Mouse (Mus musculus) lung, embryonic 14.5 days (tissue): ENCODE measurements around the gene Mcoln3. TPM values are rescaled to one million over a fixed set of nuclear protein-coding genes. Genes with fewer than 3 reads are reported as not detected.

Experiments
- ATAC-seq: fragments of 200-750 bp; cut with Nextera tagmentation; 2 replicates; pipeline ENCODE4 v1.8.0; 2017; ENCODE audit warnings: mild to moderate bottlenecking, moderate TSS enrichment, moderate library complexity; ENCODE audit not compliant: insufficient read depth
- DNase-seq: peaks from one replicate; pipeline ENCODE4 v3.0.0-alpha.2; 2015
- H3K27ac ChIP-seq: fragments of 300-500 bp; sonication (generic); 2 replicates; pipeline ENCODE4 v1.5.1; 2014; ENCODE audit warnings: low read depth, mild to moderate bottlenecking, moderate library complexity
- H3K27me3 ChIP-seq: fragments of 300-500 bp; sonication (generic); 2 replicates; pipeline ENCODE4 v1.6.1; 2014; ENCODE audit warnings: low read length, control low read depth; ENCODE audit not compliant: insufficient read depth
- H3K36me3 ChIP-seq: fragments of 300-500 bp; sonication (generic); 2 replicates; pipeline ENCODE4 v1.6.1; 2014; ENCODE audit warnings: control low read depth; ENCODE audit not compliant: insufficient read depth
- H3K4me1 ChIP-seq: fragments of 300-500 bp; sonication (generic); 2 replicates; pipeline ENCODE4 v1.6.1; 2014; ENCODE audit warnings: antibody characterized with exemption, control low read depth; ENCODE audit not compliant: insufficient read depth
- H3K4me2 ChIP-seq: fragments of 300-500 bp; sonication (generic); 2 replicates; pipeline ENCODE4 v1.6.1; 2014; ENCODE audit warnings: mild to moderate bottlenecking
- H3K4me3 ChIP-seq: fragments of 300-500 bp; sonication (generic); 2 replicates; pipeline ENCODE4 v1.5.1; 2014; ENCODE audit warnings: low read depth, low read length
- H3K9ac ChIP-seq: fragments of 300-500 bp; sonication (generic); 2 replicates; pipeline ENCODE4 v1.6.1; 2014
- H3K9me3 ChIP-seq: fragments of 300-500 bp; sonication (generic); 2 replicates; pipeline ENCODE4 v1.6.1; 2016; ENCODE audit warnings: low read depth, low read length, control low read depth
- CTCF ChIP-seq: IDR thresholded peaks from 2 replicates; pipeline ENCODE4 v1.5.1; 2016; ENCODE audit warnings: antibody characterized with exemption, low read depth
- WGBS: fragments of 180-500 bp; shearing (Covaris S2); extraction: QIAGEN DNeasy Blood & Tissue Kit; methylation state at CpG from one replicate; pipeline ENCODE4 v1.1.7; 2014; 5-methylcytosine and 5-hydroxymethylcytosine counted together
- polyA plus RNA-seq: library from polyadenylated mRNA; unstranded; fragments of >200 nt; fragmentation: Nextera tagmentation; extraction: Ambion mirVana; gene quantifications from 2 replicates; pipeline ENCODE4 v1.2.1, GENCODE M21; 2014

Mcoln3 gene
- polyA plus RNA-seq, 1 experiment from 2014 or later = 1.0 TPM

- Histone ChIP-seq H3K36me3 (no peaks in the 10 kb centered on the region), H3K4me3 (no peak overlapping the region), H3K9ac (no peak overlapping the region), H3K4me1 (no peaks in the 10 kb centered on the region), H3K27ac (no peak overlapping the region), H3K9me3 (no peaks in the 10 kb centered on the region), H3K4me2 (no peak overlapping the region), H3K27me3 (no peaks in the 10 kb centered on the region)
- 82% methylated on average over 4 of the region's 4 CpGs for WGBS
- no peak for TF ChIP-seq CTCF
- ATAC-seq = no peak
- DNase-seq = no peak
Measured at GRCm38 (mm10) chr3:146097861-146098260, 19.4 kb upstream of the Mcoln3 start.

GRCm38 (mm10) chr3:146099925-146100324 lies 17.3 kb upstream of the Mcoln3 start:
- no peak for TF ChIP-seq CTCF
- no peak for ATAC-seq
- DNase-seq = no peak
- Histone ChIP-seq H3K9me3 (no peaks in the 10 kb centered on the region), H3K27ac (no peak overlapping the region), H3K36me3 (no peaks in the 10 kb centered on the region), H3K4me1 (no peaks in the 10 kb centered on the region), H3K4me2 (no peak overlapping the region), H3K9ac (no peak overlapping the region), H3K4me3 (no peak overlapping the region), H3K27me3 (no peaks in the 10 kb centered on the region)

- Histone ChIP-seq H3K27me3 (peaks cover 4% of the 10 kb centered on the region; the same call in 1 of the 2 replicates), H3K27ac (no peak overlapping the region), H3K9ac (no peak overlapping the region), H3K4me3 (no peak overlapping the region), H3K4me2 (no peak overlapping the region), H3K36me3 (no peaks in the 10 kb centered on the region), H3K9me3 (0 out of 2 replicates have a peak, but pooled peaks cover 3% of the 10 kb centered on the region), H3K4me1 (no peaks in the 10 kb centered on the region)
- DNase-seq (no peak), ATAC-seq (no peak)
- 57% methylated on average over 6 of the region's 6 CpGs for WGBS
- TF ChIP-seq CTCF = peak; percentile 30; the same call in 1 of the 2 replicates
Measured at GRCm38 (mm10) chr3:146102049-146102448, 15.2 kb upstream of the Mcoln3 start.

GRCm38 (mm10) chr3:146107116-146107849 lies 10.0 kb upstream of the Mcoln3 start:
- DNase-seq = peak; percentile 64
- peak overlapping the region; percentile 33; the same call in 1 of the 2 replicates for H3K9ac ChIP-seq

GRCm38 (mm10) chr3:146107921-146108571 lies 9.2 kb upstream of the Mcoln3 start, which contains the start of gene Wdr63:
TSS of gene Wdr63 (minus strand) at chr3:146108130.
- peak; percentile 96 for ATAC-seq

More at GRCm38 (mm10) chr3:146107116-146107849, 10.0 kb upstream of the Mcoln3 start:
- Histone ChIP-seq H3K27ac (no peak overlapping the region), H3K4me1 (no peaks in the 10 kb centered on the region), H3K9me3 (0 out of 2 replicates have a peak, but pooled peaks cover 3% of the 10 kb centered on the region), H3K4me2 (peak overlapping the region; percentile 94), H3K36me3 (no peaks in the 10 kb centered on the region), H3K27me3 (peaks cover 4% of the 10 kb centered on the region; the same call in 1 of the 2 replicates), H3K4me3 (peak overlapping the region; percentile 44)
- ATAC-seq = peak; percentile 53; the same call in 1 of the 2 replicates
- WGBS = 5% methylated on average over 18 of the region's 18 CpGs
- peak; percentile 61 for TF ChIP-seq CTCF

GRCm38 (mm10) chr3:146108945-146109344 lies 8.3 kb upstream of the Mcoln3 start:
- Histone ChIP-seq H3K9ac (no peak overlapping the region), H3K27me3 (peaks cover 4% of the 10 kb centered on the region; the same call in 1 of the 2 replicates), H3K27ac (no peak overlapping the region), H3K36me3 (no peaks in the 10 kb centered on the region), H3K9me3 (0 out of 2 replicates have a peak, but pooled peaks cover 3% of the 10 kb centered on the region), H3K4me3 (no peak overlapping the region), H3K4me1 (no peaks in the 10 kb centered on the region), H3K4me2 (no peak overlapping the region)
- TF ChIP-seq CTCF = no peak
- DNase-seq (no peak), ATAC-seq (no peak)
- 71% methylated on average over 2 of the region's 2 CpGs for WGBS

More at GRCm38 (mm10) chr3:146107921-146108571, 9.2 kb upstream of the Mcoln3 start, which contains the start of gene Wdr63:
- Histone ChIP-seq H3K9ac (peak within 1 kb of the TSS; percentile 33; the same call in 1 of the 2 replicates), H3K9me3 (0 out of 2 replicates have a peak, but pooled peaks cover 3% of the 10 kb centered on the region), H3K4me1 (no peaks in the 10 kb centered on the region), H3K27me3 (peaks cover 4% of the 10 kb centered on the region; the same call in 1 of the 2 replicates), H3K27ac (no peak within 1 kb of the TSS), H3K4me3 (peak within 1 kb of the TSS; percentile 44), H3K4me2 (peak within 1 kb of the TSS; percentile 94), H3K36me3 (no peaks in the 10 kb centered on the region)
- TF ChIP-seq CTCF = no peak
- peak; percentile 91 for DNase-seq
- 11% methylated on average over 18 of the region's 18 CpGs for WGBS

GRCm38 (mm10) chr3:146110358-146110757 lies 6.9 kb upstream of the Mcoln3 start:
- Histone ChIP-seq H3K4me3 (no peak overlapping the region), H3K9me3 (0 out of 2 replicates have a peak, but pooled peaks cover 3% of the 10 kb centered on the region), H3K27me3 (peaks cover 4% of the 10 kb centered on the region; the same call in 1 of the 2 replicates), H3K4me2 (no peak overlapping the region), H3K36me3 (no peaks in the 10 kb centered on the region), H3K27ac (no peak overlapping the region), H3K9ac (no peak overlapping the region), H3K4me1 (no peaks in the 10 kb centered on the region)
- TF ChIP-seq CTCF = no peak
- no peak for DNase-seq
- WGBS = 64% methylated on average over 2 of the region's 2 CpGs
- ATAC-seq = no peak
